ENCODE assay signal across 8 mouse cellular contexts in genomic region chr10:107799671-107800353, GRCm38 (mm10).
A peak's percentile ranks its signal among the peaks of the same experiment; 100 is the strongest.
DNase-seq lines count a peak whose midpoint lies in the region; ATAC-seq and TF ChIP-seq lines count a peak whose summit lies in the region.

No protein-coding gene starts in this region.

- no peak overlapping the region for H3K4me2 ChIP-seq in liver, embryonic 12.5 days
- H3K4me2 ChIP-seq in limb, embryonic 14.5 days (replicated peaks; ENCODE audit: low read depth, low read length, severe bottlenecking), result no peak overlapping the region

- no peak overlapping the region for H3K27ac ChIP-seq in liver, embryonic 12.5 days
- no peak overlapping the region for H3K27ac ChIP-seq in cortical plate, adult 2 months (ENCODE audit: insufficient read depth, low read length)
- no peak overlapping the region for H3K27ac ChIP-seq in limb, embryonic 14.5 days (replicated peaks; ENCODE audit: low read depth, low read length)

- H3K9me3 ChIP-seq in liver, embryonic 12.5 days (replicated peaks), result no peaks in the 10 kb centered on the region
- no peaks in the 10 kb centered on the region for H3K9me3 ChIP-seq in limb, embryonic 14.5 days (ENCODE audit: control insufficient read depth, low read length)

- H3K9ac ChIP-seq in liver, embryonic 12.5 days, result no peak overlapping the region
- H3K9ac ChIP-seq in limb, embryonic 14.5 days (ENCODE audit: low read depth, low read length, severe bottlenecking), result no peak overlapping the region

- TF ChIP-seq POLR2A in cortical plate, adult 2 months (IDR thresholded peaks at IDR 0.05; ENCODE audit: extremely low read depth, insufficient read depth, low read length), result no peak
- no peak for TF ChIP-seq POLR2A in limb, embryonic 14.5 days (IDR thresholded peaks at IDR 0.05; ENCODE audit: borderline replicate concordance, extremely low read depth, insufficient read depth, insufficient read length)

- no peaks in the 10 kb centered on the region for H3K36me3 ChIP-seq in liver, embryonic 12.5 days
- no peaks in the 10 kb centered on the region for H3K36me3 ChIP-seq in limb, embryonic 14.5 days (ENCODE audit: control insufficient read depth, insufficient read depth, low read length)

- H3K4me1 ChIP-seq in liver, embryonic 12.5 days, result no peaks in the 10 kb centered on the region
- H3K4me1 ChIP-seq in cortical plate, adult 2 months (ENCODE audit: control insufficient read depth, insufficient read depth, low read length), result no peaks in the 10 kb centered on the region
- H3K4me1 ChIP-seq in limb, embryonic 14.5 days (ENCODE audit: control insufficient read depth, insufficient read depth, low read length), result no peaks in the 10 kb centered on the region

- H3K4me3 ChIP-seq in liver, embryonic 12.5 days, result no peak overlapping the region
- no peak overlapping the region for H3K4me3 ChIP-seq in cortical plate, adult 2 months (ENCODE audit: insufficient read depth, low read length)
- H3K4me3 ChIP-seq in limb, embryonic 14.5 days (replicated peaks; ENCODE audit: low read length), result no peak overlapping the region

- WGBS in liver, embryonic 12.5 days (ENCODE audit: insufficient replicate concordance), result 13% methylated on average over 7 of the region's 7 CpGs
- 15% methylated on average over 7 of the region's 7 CpGs for WGBS in limb, embryonic 14.5 days

- peak; percentile 39 for DNase-seq in liver
- peak; percentile 20 to 39 for DNase-seq in gastrocnemius, postnatal 4 days (ENCODE audit: low spot score in 2 of 2)
- peak; percentile 53 for DNase-seq in kidney, adult 9 months
- DNase-seq in limb, embryonic 14.5 days (ENCODE audit: low spot score), result peak; percentile 68
- peak; percentile 32 for DNase-seq in naive thymus-derived CD4-positive, alpha-beta T cell, adult 2 months (ENCODE audit: low read depth)
- DNase-seq in testis, postnatal 10 days (ENCODE audit: low spot score), result peak; percentile 73

- TF ChIP-seq CTCF in cortical plate, adult 2 months (IDR thresholded peaks at IDR 0.05; ENCODE audit: extremely low read depth, insufficient read depth, low read length), result peak; percentile 88

- no peak for ATAC-seq in liver, embryonic 12.5 days
- peak; percentile 57; the same call in 1 of the 2 replicates for ATAC-seq in limb, embryonic 14.5 days (ENCODE audit: low FRiP score, low read depth)

- H3K27me3 ChIP-seq in liver, embryonic 12.5 days (replicated peaks), result no peaks in the 10 kb centered on the region
- H3K27me3 ChIP-seq in limb, embryonic 14.5 days (ENCODE audit: control insufficient read depth, insufficient read depth, low read length), result no peaks in the 10 kb centered on the region
